Mouse (Mus musculus) telencephalon, adult 2 months (tissue): ENCODE data around the gene Zfp605.
A peak's percentile ranks its signal among the peaks of the same experiment; 100 is the strongest.
"Not testable (repeated sequence)": the region's sequence is repeated elsewhere in the genome, so short reads cannot be mapped to it uniquely, and the experiment has no call there.

Experiments
- DNase-seq: peaks from one replicate; pipeline ENCODE4 v3.0.0-alpha.2; 2011; ENCODE audit warnings: low read depth, low spot score

Zfp605 gene

GRCm38 (mm10) chr5:110109991-110110441, at the start of gene Zfp605:
Gene Zfp605, plus strand, starts transcription at chr5:110110092.
- peak; percentile 96 for DNase-seq

- DNase-seq, result not testable (repeated sequence)
Observed at GRCm38 (mm10) chr5:110072413-110072812, 37.5 kb upstream of the Zfp605 start, which contains the start of gene Gm17655. Gene Gm17655, minus strand, starts transcription at chr5:110072513.

GRCm38 (mm10) chr5:110082961-110083360, 26.9 kb upstream of the Zfp605 start:
- no peak for DNase-seq

- DNase-seq, result no peak
Observed at GRCm38 (mm10) chr5:110086161-110086866, 23.6 kb upstream of the Zfp605 start.

GRCm38 (mm10) chr5:110091546-110091945, 18.3 kb upstream of the Zfp605 start:
- DNase-seq, result no peak

GRCm38 (mm10) chr5:110094030-110094846, 15.7 kb upstream of the Zfp605 start, which contains the start of gene Gm35315:
Gene Gm35315, minus strand, starts transcription at chr5:110094420.
- DNase-seq, result peak; percentile 91

GRCm38 (mm10) chr5:110094847-110095213, 15.1 kb upstream of the Zfp605 start:
- DNase-seq, result no peak

- DNase-seq, result peak; percentile 73
Observed at GRCm38 (mm10) chr5:110098991-110099477, 10.9 kb upstream of the Zfp605 start.

- DNase-seq, result no peak
Observed at GRCm38 (mm10) chr5:110099656-110100580, 10.0 kb upstream of the Zfp605 start, which contains the start of gene Plcxd1. Gene Plcxd1, plus strand, starts transcription at chr5:110099969.

- DNase-seq, result no peak
Observed at GRCm38 (mm10) chr5:110100921-110101631, 8.8 kb upstream of the Zfp605 start.

- peak; percentile 61 for DNase-seq
Observed at GRCm38 (mm10) chr5:110101716-110102347, 8.1 kb upstream of the Zfp605 start.

GRCm38 (mm10) chr5:110102429-110102828, 7.5 kb upstream of the Zfp605 start:
- no peak for DNase-seq

- no peak for DNase-seq
Observed at GRCm38 (mm10) chr5:110102853-110103625, 6.9 kb upstream of the Zfp605 start.

- no peak for DNase-seq
Observed at GRCm38 (mm10) chr5:110103901-110104615, 5.8 kb upstream of the Zfp605 start.

GRCm38 (mm10) chr5:110104616-110105380, 5.1 kb upstream of the Zfp605 start:
- DNase-seq, result no peak

- DNase-seq, result no peak
Observed at GRCm38 (mm10) chr5:110106140-110106871, 3.6 kb upstream of the Zfp605 start.

GRCm38 (mm10) chr5:110106901-110107564, 2.9 kb upstream of the Zfp605 start:
- no peak for DNase-seq
